Comparison of ENCODE assay signal across 22 mouse cellular contexts in genomic region chr10:51528840-51529434, GRCm38 (mm10). TPM values are rescaled to one million over a fixed set of nuclear protein-coding genes. Genes with fewer than 3 reads are reported as not detected.
DNase-seq lines count a peak whose midpoint lies in the region; ATAC-seq and TF ChIP-seq lines count a peak whose summit lies in the region.
"Had no signal": no experiment of that assay in that cellular context is flagged by ENCODE, and none has a peak within 500 bp of the region (broad histone marks: within the 10 kb centered on the region; RNA-seq: fewer than 3 reads in every experiment).

No protein-coding gene starts in this region.

- H3K36me3 ChIP-seq in liver, postnatal 0 days (replicated peaks; ENCODE audit: insufficient read depth, low read length): no peaks in the 10 kb centered on the region
- no peaks in the 10 kb centered on the region for H3K36me3 ChIP-seq in splenic B cell, adult 2 months (ENCODE audit: control insufficient read depth, insufficient read depth, low read length, poor library complexity, severe bottlenecking)
- H3K36me3 ChIP-seq: heart, embryonic 10.5 days; limb, embryonic 13.5 days; midbrain, embryonic 15.5 days; neural tube, embryonic 12.5 days had no signal

- no peak for TF ChIP-seq EP300 in liver, postnatal 0 days (IDR thresholded peaks at IDR 0.05; ENCODE audit: low read depth)

- peak; percentile 39 for DNase-seq in lung, postnatal 36 days
- DNase-seq in lung, adult 2 months: no peak
- DNase-seq in liver, postnatal 0 days: no peak
- DNase-seq in splenic B cell, adult 2 months (ENCODE audit: low read depth, low spot score): peak; percentile 67
- DNase-seq in retina, embryonic 14.5 days (ENCODE audit: low spot score): no peak
- no peak for DNase-seq in urinary bladder, postnatal 10 days (ENCODE audit: low spot score)
- DNase-seq in urinary bladder, postnatal 14 days (ENCODE audit: low spot score): no peak
- DNase-seq: adrenal gland, postnatal 10 days; cerebellum, adult 11 months; forebrain, postnatal 0 days; gastrocnemius, postnatal 10 days; heart, postnatal 4 days; kidney, postnatal 25 days; lung, postnatal 10 days; thymus, adult 2 months had no signal

- no peak overlapping the region for H3K9ac ChIP-seq in liver, postnatal 0 days (replicated peaks)
- H3K9ac ChIP-seq: forebrain, postnatal 0 days; limb, embryonic 13.5 days; midbrain, embryonic 15.5 days; neural tube, embryonic 12.5 days had no signal

- H3K4me3 ChIP-seq in lung, adult 2 months (replicated peaks; ENCODE audit: extremely low read depth, low read depth, low read length): no peak overlapping the region
- no peak overlapping the region for H3K4me3 ChIP-seq in liver, postnatal 0 days (ENCODE audit: low read depth, low read length)
- H3K4me3 ChIP-seq: heart, embryonic 10.5 days; limb, embryonic 13.5 days; midbrain, embryonic 15.5 days; neural tube, embryonic 12.5 days had no signal

- no peak overlapping the region for H3K4me2 ChIP-seq in liver, postnatal 0 days (ENCODE audit: low read depth, low read length)
- H3K4me2 ChIP-seq: limb, embryonic 13.5 days; midbrain, embryonic 15.5 days; neural tube, embryonic 12.5 days had no signal

- H3K9me3 ChIP-seq in liver, postnatal 0 days (ENCODE audit: low read length): no peaks in the 10 kb centered on the region
- H3K9me3 ChIP-seq: heart, embryonic 10.5 days; limb, embryonic 13.5 days; midbrain, embryonic 15.5 days; neural tube, embryonic 12.5 days had no signal

- WGBS in lung, adult 2 months: 42% methylated on average over 8 of the region's 8 CpGs
- WGBS in liver, postnatal 0 days (ENCODE audit: insufficient replicate concordance): 27% methylated on average over 8 of the region's 8 CpGs

- no peak overlapping the region for H3K27ac ChIP-seq in liver, postnatal 0 days (ENCODE audit: low read depth)
- H3K27ac ChIP-seq: heart, embryonic 10.5 days; limb, embryonic 13.5 days; midbrain, embryonic 15.5 days; neural tube, embryonic 12.5 days had no signal

- H3K27me3 ChIP-seq in liver, postnatal 0 days (ENCODE audit: insufficient read depth, low read length): no peaks in the 10 kb centered on the region
- no peaks in the 10 kb centered on the region for H3K27me3 ChIP-seq in splenic B cell, adult 2 months (ENCODE audit: control insufficient read depth, insufficient read depth, low read length, poor library complexity, severe bottlenecking)
- H3K27me3 ChIP-seq: limb, embryonic 13.5 days; midbrain, embryonic 15.5 days; neural tube, embryonic 12.5 days had no signal

- no peaks in the 10 kb centered on the region for H3K4me1 ChIP-seq in lung, adult 2 months (ENCODE audit: control insufficient read depth, insufficient read depth, low read length)
- H3K4me1 ChIP-seq in liver, postnatal 0 days (ENCODE audit: insufficient read depth): no peaks in the 10 kb centered on the region
- H3K4me1 ChIP-seq: limb, embryonic 13.5 days; midbrain, embryonic 15.5 days; neural tube, embryonic 12.5 days had no signal

- TF ChIP-seq CTCF in lung, adult 2 months (IDR thresholded peaks at IDR 0.05; ENCODE audit: insufficient read depth, low read length): no peak
- TF ChIP-seq CTCF in liver, postnatal 0 days (IDR thresholded peaks at IDR 0.05; ENCODE audit: low read depth): no peak

- TF ChIP-seq POLR2A in lung, adult 2 months (IDR thresholded peaks at IDR 0.05; ENCODE audit: borderline replicate concordance, extremely low read depth, low read depth, low read length): no peak

- peak; percentile 76 for ATAC-seq in common myeloid progenitor, adult 5-6 weeks (replicated peaks; ENCODE audit: low read depth, poor library complexity, severe bottlenecking)
- ATAC-seq in liver, postnatal 0 days: peak; percentile 35; the same call in 1 of the 2 replicates
- ATAC-seq: forebrain, postnatal 0 days; midbrain, embryonic 15.5 days had no signal

RNA-seq across cellular contexts. Expression of gene Lilrb4a, which starts 38.2 kb away (rescaled TPM):
- 5.2 and 9.0 TPM in 2 replicates for polyA plus RNA-seq in lung, adult 2 months (2012; rRNA removed)
- total RNA-seq in common myeloid progenitor, adult 5-6 weeks (2017): 11.6 and 17.0 TPM in 2 replicates
- 10.2 and 12.1 TPM in 2 replicates for polyA plus RNA-seq in liver, postnatal 0 days (2015; fragmentation: Nextera tagmentation; extraction: Ambion mirVana)

RNA-seq across cellular contexts. Expression of gene Lilr4b, which starts 48.5 kb away (rescaled TPM):
- polyA plus RNA-seq in lung, adult 2 months (2012; rRNA removed): 5.0 and 9.7 TPM in 2 replicates
- total RNA-seq in common myeloid progenitor, adult 5-6 weeks (2017): 8.1 and 11.0 TPM in 2 replicates
- polyA plus RNA-seq in liver, postnatal 0 days (2015; fragmentation: Nextera tagmentation; extraction: Ambion mirVana): 4.0 and 4.4 TPM in 2 replicates
- total RNA-seq: forebrain, postnatal 0 days had no signal
- polyA plus RNA-seq: heart, embryonic 10.5 days; neural tube, embryonic 12.5 days had no signal

RNA-seq across cellular contexts. Expression of gene Gm49339, which starts 48.5 kb away (rescaled TPM):
- polyA plus RNA-seq in lung, adult 2 months (2012; rRNA removed): 9.4 and 14.5 TPM in 2 replicates
- total RNA-seq in common myeloid progenitor, adult 5-6 weeks (2017): not detected in 2 replicates
- polyA plus RNA-seq in liver, postnatal 0 days (2015; fragmentation: Nextera tagmentation; extraction: Ambion mirVana): 0.25 and 4.0 TPM in 2 replicates
- total RNA-seq: left cerebral cortex, adult 18-20 months had no signal
- polyA plus RNA-seq: intestine, embryonic 14.5 days; neural tube, embryonic 12.5 days had no signal

Comparison
In these comparisons a context has a peak if more than half of its experiments do, and no peak if none do; other contexts are left out.
1. DNase-seq: peak in lung, postnatal 36 days (single experiment) and splenic B cell, adult 2 months (single experiment); none in lung, adult 2 months (single experiment), liver, postnatal 0 days (single experiment), retina, embryonic 14.5 days (single experiment), urinary bladder, postnatal 10 days (single experiment) and urinary bladder, postnatal 14 days (single experiment).